Mouse (Mus musculus): ENCODE data around the gene Hoxa9. TPM values are rescaled to one million over a fixed set of nuclear protein-coding genes. Genes with fewer than 3 reads are reported as not detected.

Gene Hoxa9
- total and polyA plus RNA-seq, 2 experiments from 2014 or later, result 0.19 TPM; not detected in 1

- Histone ChIP-seq H3K27ac (ENCODE audit: low read depth) (no peak overlapping the region), H3K4me1 (ENCODE audit: control insufficient read depth, insufficient read depth) (0 out of 2 replicates have a peak, but pooled peaks cover 5% of the 10 kb centered on the region), H3K4me3 (ENCODE audit: low read depth, low read length) (no peak overlapping the region), H3K9me3 (replicated peaks; ENCODE audit: control insufficient read depth, low read length) (no peaks in the 10 kb centered on the region), H3K27me3 (ENCODE audit: control insufficient read depth, insufficient read depth, low read length) (peaks cover 100% of the 10 kb centered on the region), H3K9ac (replicated peaks; ENCODE audit: low read depth, low read length) (no peak overlapping the region), H3K4me2 (ENCODE audit: low read depth, low read length) (no peak overlapping the region), H3K36me3 (replicated peaks; ENCODE audit: control insufficient read depth, insufficient read depth, low read length) (no peaks in the 10 kb centered on the region)
- TF ChIP-seq EP300 (IDR thresholded peaks at IDR 0.05; ENCODE audit: low read depth) (no peak), CTCF (IDR thresholded peaks at IDR 0.05; ENCODE audit: low read depth) (no peak)
- no peak for DNase-seq (ENCODE audit: low spot score)
- no peak for ATAC-seq (ENCODE audit: insufficient read depth, low read depth)
- 11% methylated on average over 9 of the region's 9 CpGs for WGBS
These were observed 34.1 kb downstream of the Hoxa9 start for GRCm38 (mm10) chr6:52196811-52197210.

GRCm38 (mm10) chr6:52194690-52195089, 36.2 kb downstream of the Hoxa9 start:
- Histone ChIP-seq H3K9ac (replicated peaks; ENCODE audit: low read depth, low read length) (no peak overlapping the region), H3K4me2 (ENCODE audit: low read depth, low read length) (no peak overlapping the region), H3K27ac (ENCODE audit: low read depth) (no peak overlapping the region), H3K4me3 (ENCODE audit: low read depth, low read length) (no peak overlapping the region), H3K4me1 (ENCODE audit: control insufficient read depth, insufficient read depth) (0 out of 2 replicates have a peak, but pooled peaks cover 7% of the 10 kb centered on the region), H3K36me3 (replicated peaks; ENCODE audit: control insufficient read depth, insufficient read depth, low read length) (no peaks in the 10 kb centered on the region), H3K9me3 (replicated peaks; ENCODE audit: control insufficient read depth, low read length) (no peaks in the 10 kb centered on the region), H3K27me3 (ENCODE audit: control insufficient read depth, insufficient read depth, low read length) (peaks cover 100% of the 10 kb centered on the region)
- ATAC-seq (ENCODE audit: insufficient read depth, low read depth), result no peak
- no peak for TF ChIP-seq CTCF (IDR thresholded peaks at IDR 0.05; ENCODE audit: low read depth)
- TF ChIP-seq EP300 (IDR thresholded peaks at IDR 0.05; ENCODE audit: low read depth), result no peak
- 15% methylated on average over 10 of the region's 10 CpGs for WGBS
- no peak for DNase-seq (ENCODE audit: low spot score)

GRCm38 (mm10) chr6:52191860-52192550, 38.9 kb downstream of the Hoxa9 start:
- peak overlapping the region; percentile 37 for H3K4me3 ChIP-seq (ENCODE audit: low read depth, low read length)
- no peaks in the 10 kb centered on the region for H3K36me3 ChIP-seq (replicated peaks; ENCODE audit: control insufficient read depth, insufficient read depth, low read length)
- 0 out of 2 replicates have a peak, but pooled peaks cover 7% of the 10 kb centered on the region for H3K4me1 ChIP-seq (ENCODE audit: control insufficient read depth, insufficient read depth)
- H3K9me3 ChIP-seq (replicated peaks; ENCODE audit: control insufficient read depth, low read length), result no peaks in the 10 kb centered on the region
- H3K27ac ChIP-seq (ENCODE audit: low read depth), result no peak overlapping the region
- ATAC-seq (ENCODE audit: insufficient read depth, low read depth) (peak; percentile 73; the same call in 1 of the 2 replicates), DNase-seq (ENCODE audit: low spot score) (no peak)
- peaks cover 100% of the 10 kb centered on the region for H3K27me3 ChIP-seq (ENCODE audit: control insufficient read depth, insufficient read depth, low read length)
- WGBS, result 2% methylated on average over 43 of the region's 55 CpGs
- TF ChIP-seq CTCF (IDR thresholded peaks at IDR 0.05; ENCODE audit: low read depth) (no peak), EP300 (IDR thresholded peaks at IDR 0.05; ENCODE audit: low read depth) (no peak)
- H3K9ac ChIP-seq (replicated peaks; ENCODE audit: low read depth, low read length), result no peak overlapping the region
- peak overlapping the region; percentile 49 for H3K4me2 ChIP-seq (ENCODE audit: low read depth, low read length)

GRCm38 (mm10) chr6:52190906-52191810, 39.7 kb downstream of the Hoxa9 start, which contains the start of gene Hoxa4:
Gene Hoxa4 (minus strand): TSS chr6:52191753.
- 1% methylated on average over 80 of the region's 102 CpGs for WGBS
- Histone ChIP-seq H3K4me2 (ENCODE audit: low read depth, low read length) (peak within 1 kb of the TSS; percentile 49), H3K9ac (replicated peaks; ENCODE audit: low read depth, low read length) (peak within 1 kb of the TSS; percentile 54), H3K27ac (ENCODE audit: low read depth) (0 out of 2 replicates have a peak within 1 kb of the TSS, but pooled peaks have one; percentile 5), H3K27me3 (ENCODE audit: control insufficient read depth, insufficient read depth, low read length) (peaks cover 100% of the 10 kb centered on the region), H3K4me3 (ENCODE audit: low read depth, low read length) (peak within 1 kb of the TSS; percentile 37), H3K4me1 (ENCODE audit: control insufficient read depth, insufficient read depth) (0 out of 2 replicates have a peak, but pooled peaks cover 7% of the 10 kb centered on the region), H3K36me3 (replicated peaks; ENCODE audit: control insufficient read depth, insufficient read depth, low read length) (no peaks in the 10 kb centered on the region), H3K9me3 (replicated peaks; ENCODE audit: control insufficient read depth, low read length) (no peaks in the 10 kb centered on the region)
- no peak for TF ChIP-seq CTCF (IDR thresholded peaks at IDR 0.05; ENCODE audit: low read depth)
- TF ChIP-seq EP300 (IDR thresholded peaks at IDR 0.05; ENCODE audit: low read depth), result no peak
- DNase-seq (ENCODE audit: low spot score), result no peak
- no peak for ATAC-seq (ENCODE audit: insufficient read depth, low read depth)

- Histone ChIP-seq H3K4me1 (ENCODE audit: control insufficient read depth, insufficient read depth) (0 out of 2 replicates have a peak, but pooled peaks cover 7% of the 10 kb centered on the region), H3K36me3 (replicated peaks; ENCODE audit: control insufficient read depth, insufficient read depth, low read length) (no peaks in the 10 kb centered on the region), H3K27me3 (ENCODE audit: control insufficient read depth, insufficient read depth, low read length) (peaks cover 100% of the 10 kb centered on the region), H3K4me2 (ENCODE audit: low read depth, low read length) (peak overlapping the region; percentile 49), H3K27ac (ENCODE audit: low read depth) (no peak overlapping the region), H3K9ac (replicated peaks; ENCODE audit: low read depth, low read length) (no peak overlapping the region), H3K4me3 (ENCODE audit: low read depth, low read length) (peak overlapping the region; percentile 37), H3K9me3 (replicated peaks; ENCODE audit: control insufficient read depth, low read length) (no peaks in the 10 kb centered on the region)
- TF ChIP-seq EP300 (IDR thresholded peaks at IDR 0.05; ENCODE audit: low read depth) (no peak), CTCF (IDR thresholded peaks at IDR 0.05; ENCODE audit: low read depth) (no peak)
- ATAC-seq (ENCODE audit: insufficient read depth, low read depth), result no peak
- 10% methylated on average over 23 of the region's 23 CpGs for WGBS
- no peak for DNase-seq (ENCODE audit: low spot score)
These were observed 40.5 kb downstream of the Hoxa9 start for GRCm38 (mm10) chr6:52190410-52190809.

All from heart, postnatal 0 days (tissue).